Mouse (Mus musculus): ENCODE measurements around the gene Dse. TPM values are rescaled to one million over a fixed set of nuclear protein-coding genes. Genes with fewer than 3 reads are reported as not detected.

Gene Dse
- total RNA-seq, 2 experiments from 2014 or later, result 2.9 to 5.1 TPM

- no peak for DNase-seq (ENCODE audit: low spot score)
These were observed 69.5 kb downstream of the Dse start for GRCm38 (mm10) chr10:34138027-34138426.

DNA sequence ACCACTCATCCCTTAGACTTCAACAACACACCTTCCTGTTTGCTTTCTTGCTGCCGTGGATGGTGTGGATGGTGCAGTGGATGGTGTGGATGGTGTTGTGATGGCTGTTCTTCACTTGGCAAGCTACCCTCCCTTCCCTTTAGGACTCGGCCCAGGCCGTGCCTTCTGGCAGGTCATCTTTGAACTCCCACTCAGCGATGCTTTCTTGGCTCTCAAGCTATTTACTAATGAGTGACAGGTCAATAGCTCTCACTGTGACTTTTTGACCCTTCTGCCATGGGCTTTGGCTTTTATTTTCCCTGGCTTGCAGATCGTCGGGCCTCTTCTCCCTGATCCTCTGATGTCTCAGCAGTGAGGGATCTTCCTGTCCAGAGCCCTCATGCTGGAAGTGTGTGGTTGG lies 71.1 kb downstream of the Dse start:
- DNase-seq (ENCODE audit: low spot score), result no peak

- no peak for DNase-seq (ENCODE audit: low spot score)
These were observed 76.2 kb downstream of the Dse start for GRCm38 (mm10) chr10:34131356-34131755.

DNA sequence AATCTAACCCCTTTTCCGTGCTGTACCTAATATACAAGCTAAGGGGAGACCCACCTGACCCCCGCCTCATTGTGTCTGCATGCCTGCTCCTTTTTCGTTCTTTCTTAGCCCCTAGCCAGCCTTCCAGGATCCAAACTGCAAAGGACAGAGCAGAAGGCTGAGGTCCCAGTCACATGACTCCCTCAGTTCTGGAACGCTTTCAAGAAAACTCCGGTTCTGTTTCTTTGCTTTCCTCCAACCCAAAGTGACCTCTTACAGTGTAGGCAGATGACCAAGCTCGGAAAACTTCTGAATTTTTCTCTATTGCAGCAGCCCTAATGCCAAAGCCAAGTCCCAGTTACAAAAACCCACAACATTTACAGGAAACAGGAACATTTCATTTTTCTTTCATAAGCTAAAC lies 79.1 kb downstream of the Dse start:
- peak; percentile 57 for DNase-seq (ENCODE audit: low spot score)

DNA sequence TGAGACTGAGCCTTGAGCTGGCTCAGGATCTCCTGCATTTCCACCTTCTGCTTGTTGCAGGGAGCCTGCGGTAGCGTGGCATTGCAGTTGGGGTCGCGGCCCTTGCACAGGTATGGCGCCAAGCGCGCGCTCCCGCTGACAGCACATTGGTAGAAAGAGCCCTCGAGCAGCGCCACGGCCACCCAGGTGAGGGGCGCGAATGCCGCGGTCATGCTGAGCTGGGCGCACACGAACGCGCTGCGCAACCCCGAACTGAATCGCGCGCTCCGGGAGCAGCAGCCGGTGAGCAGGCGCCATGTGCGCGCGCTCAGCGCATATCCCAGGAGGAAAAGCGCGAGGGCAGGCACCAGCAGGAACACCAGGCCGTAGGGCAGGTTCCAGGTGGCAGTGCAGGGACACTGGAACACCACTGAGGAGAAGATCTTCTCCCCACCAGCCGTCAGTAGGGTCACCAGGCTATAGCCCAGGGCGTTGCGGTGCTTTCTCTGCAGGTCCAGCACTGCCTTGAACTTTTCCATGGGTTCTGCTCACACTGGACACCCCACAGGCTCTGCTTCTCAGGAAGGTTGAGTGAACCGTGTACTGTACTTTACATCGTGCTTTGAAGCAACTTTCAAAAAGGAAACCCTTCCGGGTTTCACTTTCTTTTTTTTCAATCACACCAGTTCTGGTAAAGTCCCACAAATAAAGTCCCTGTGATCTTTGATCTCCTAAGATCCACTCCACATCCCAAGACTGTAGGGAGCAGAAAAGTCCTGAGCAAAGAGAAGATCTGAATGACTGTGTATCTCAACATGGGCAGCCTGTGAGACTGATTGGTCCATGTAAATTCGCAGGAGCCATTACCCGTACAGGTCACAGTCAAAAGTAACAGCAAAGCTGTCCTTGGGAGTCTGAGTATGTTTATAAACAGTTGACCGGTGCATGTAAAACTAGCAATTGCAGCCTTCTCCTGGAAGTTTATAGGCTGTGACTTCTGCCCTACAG lies 79.8 kb downstream of the Dse start, which contains the start of gene Calhm6:
TSS of gene Calhm6 (minus strand) at position 593 of the 987 bp plus-strand sequence.
- peak; percentile 13 for DNase-seq (ENCODE audit: low spot score)

- DNase-seq (ENCODE audit: low spot score), result no peak
These were observed 89.1 kb downstream of the Dse start for GRCm38 (mm10) chr10:34118421-34118820.

DNA sequence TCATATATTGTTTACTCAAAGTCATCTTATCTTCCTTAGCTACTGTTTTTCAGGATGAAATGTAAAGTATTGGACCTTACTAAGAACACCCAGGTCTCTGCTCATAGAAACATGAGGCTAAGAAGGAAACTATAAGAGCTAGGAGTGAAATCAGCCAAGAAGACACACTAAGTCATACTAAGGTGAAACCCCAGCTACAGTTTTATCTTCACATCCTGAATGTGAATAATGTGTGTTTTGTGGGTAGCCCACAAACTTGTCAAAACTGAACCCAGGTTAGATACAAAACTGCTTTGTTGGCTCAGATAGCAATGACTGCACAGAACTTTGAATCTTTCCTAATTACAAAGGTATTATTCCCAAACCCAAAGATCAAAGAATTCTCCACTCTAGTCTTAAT lies 89.7 kb downstream of the Dse start:
- no peak for DNase-seq (ENCODE audit: low spot score)

DNA sequence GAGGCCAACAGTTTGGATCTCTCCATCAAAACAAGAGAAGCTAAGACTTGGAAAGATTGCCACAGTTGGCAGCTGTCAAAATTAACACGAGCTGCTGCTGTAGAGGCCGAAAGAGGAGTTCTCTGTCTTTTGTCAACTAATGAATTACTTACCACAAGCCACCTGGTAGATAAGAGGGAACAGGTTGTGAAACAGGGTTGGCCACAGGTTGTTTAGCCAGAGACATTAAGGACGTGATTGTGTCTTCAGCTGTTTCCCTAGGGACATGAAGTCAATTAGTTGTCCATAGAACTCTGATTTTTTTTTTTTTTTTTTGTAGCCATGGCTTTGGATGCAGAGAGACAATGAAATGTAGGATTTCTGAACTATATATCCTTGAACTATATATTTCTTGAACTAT lies 90.4 kb downstream of the Dse start:
- no peak for DNase-seq (ENCODE audit: low spot score)

DNA sequence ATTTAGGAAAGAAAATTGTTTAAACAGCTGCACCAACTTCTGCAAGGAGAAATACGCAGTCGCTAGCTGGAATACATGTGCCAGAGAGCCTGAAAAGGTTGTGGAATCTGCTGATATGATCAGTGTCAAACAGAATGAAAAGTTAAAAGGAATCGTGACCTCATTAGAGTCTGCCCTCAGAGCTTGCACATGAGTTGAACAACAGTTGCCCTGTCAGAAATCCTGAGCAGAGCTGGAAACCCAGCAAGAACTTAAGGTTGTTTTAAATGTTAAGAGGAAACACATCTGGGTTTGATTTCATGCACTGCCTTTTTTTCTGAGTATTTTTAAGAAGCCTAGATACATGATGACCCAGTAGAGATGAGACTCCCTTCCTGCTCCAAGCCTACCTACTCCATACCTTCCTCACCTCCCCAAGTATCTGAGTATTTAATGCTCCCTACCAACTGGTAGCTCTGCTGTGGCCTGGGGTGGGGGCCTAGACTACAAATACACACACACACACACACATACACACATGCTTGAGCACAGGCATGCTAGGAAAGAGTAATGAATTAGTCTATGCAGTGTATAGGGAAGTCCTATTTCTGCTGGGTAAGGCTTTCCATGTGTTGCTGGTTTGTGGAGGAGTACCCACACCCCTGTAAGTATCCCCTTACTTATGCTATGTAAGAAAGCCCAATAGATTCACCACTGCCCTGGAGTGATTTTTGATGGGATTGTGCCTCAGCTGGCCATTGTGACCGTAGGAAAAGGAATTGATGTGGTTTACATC lies 95.4 kb downstream of the Dse start:
- DNase-seq (ENCODE audit: low spot score), result no peak

GRCm38 (mm10) chr10:34110863-34111465 lies 96.6 kb downstream of the Dse start:
- DNase-seq (ENCODE audit: low spot score), result no peak

Other genes with a start within 250 kb of the Dse start
- gene Rwdd1, start 188.1 kb downstream of the Dse start, total RNA-seq (2021), result 100 to 1,000 TPM; 154 to 162 TPM
- gene Trappc3l, start 170.1 kb downstream of the Dse start, total RNA-seq (2021), result not detected
- gene Calhm4, start 163.4 kb downstream of the Dse start, total RNA-seq (2021), result not detected
- gene Calhm5, start 111.2 kb downstream of the Dse start, total RNA-seq (2021), result under 1 TPM; 0.25 to 0.59 TPM
- gene Calhm6, start 79.7 kb downstream of the Dse start, total RNA-seq (2021), result under 1 TPM in 1 of 2 experiments, not detected in 1; 0.21 TPM
- 10 to 100 TPM; 57.0 to 58.7 TPM for gene Tspyl1, start 74.5 kb upstream of the Dse start, total RNA-seq (2021)
- gene Tspyl4, start 89.7 kb upstream of the Dse start, total RNA-seq (2021), result 1 to 10 TPM; 1.6 to 2.2 TPM
- not detected for gene Col10a1, start 182.3 kb upstream of the Dse start, total RNA-seq (2021)
- 1 to 10 TPM; 4.6 to 5.2 TPM for gene Nt5dc1, start 210.8 kb upstream of the Dse start, total RNA-seq (2021)

Measured in gastrocnemius, adult 18-20 months (tissue).